Mouse (Mus musculus) ES-E14 (cell line): ENCODE measurements around the gene Phb2.

Experiments used
- CHD2 ChIP-seq: IDR thresholded peaks from 2 replicates; pipeline ENCODE4 v1.6.1; 2014; ENCODE audit warnings: mild to moderate bottlenecking, low read depth, low read length, inconsistent platforms
- MAFK ChIP-seq: IDR thresholded peaks from 2 replicates; pipeline ENCODE4 v1.6.1; 2014; ENCODE audit warnings: mild to moderate bottlenecking, low read depth, low read length, inconsistent platforms; ENCODE audit not compliant: insufficient read depth
- ZNF384 ChIP-seq: IDR thresholded peaks from 2 replicates; pipeline ENCODE4 v1.6.1; 2012; ENCODE audit warnings: low read depth, low read length, inconsistent platforms

- no peak for TF ChIP-seq CHD2
- TF ChIP-seq MAFK, result no peak
- TF ChIP-seq ZNF384, result no peak
Observed at GRCm38 (mm10) chr6:124694166-124694955, 17.8 kb upstream of the Phb2 start.
